Comparison of ENCODE assay signal across 8 mouse cellular contexts in the genomic region with DNA sequence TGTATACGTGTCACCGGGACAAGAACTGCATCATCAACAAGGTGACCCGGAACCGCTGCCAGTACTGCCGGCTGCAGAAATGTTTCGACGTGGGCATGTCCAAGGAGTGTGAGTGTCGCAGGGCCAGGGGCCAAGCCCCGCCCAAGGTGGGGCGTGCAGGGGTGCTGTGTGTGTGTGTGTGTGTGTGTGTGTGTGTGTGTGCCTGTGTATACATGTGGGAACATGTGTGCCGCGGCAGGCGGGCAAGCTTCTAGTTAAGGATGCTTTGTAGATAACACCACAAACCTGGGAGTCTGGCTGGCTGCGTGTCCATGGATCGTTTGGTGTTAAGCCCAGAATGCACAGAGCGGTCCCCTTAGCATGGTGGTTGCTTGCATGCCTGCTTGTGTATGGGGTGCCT. TPM values are rescaled to one million over a fixed set of nuclear protein-coding genes. Genes with fewer than 3 reads are reported as not detected.
A peak's percentile ranks its signal among the peaks of the same experiment; 100 is the strongest.
DNase-seq lines count a peak whose midpoint lies in the region; ATAC-seq lines count a peak whose summit lies in the region.

No protein-coding gene starts in this region.

- peaks cover 50% of the 10 kb centered on the region for H3K36me3 ChIP-seq in heart, embryonic 16.5 days (ENCODE audit: control insufficient read depth, insufficient read depth)
- 0 out of 2 replicates have a peak, but pooled peaks cover 5% of the 10 kb centered on the region for H3K36me3 ChIP-seq in forebrain, embryonic 15.5 days
- peaks cover 15% of the 10 kb centered on the region for H3K36me3 ChIP-seq in midbrain, embryonic 12.5 days

- H3K4me3 ChIP-seq in heart, embryonic 16.5 days (ENCODE audit: low read length) = no peak overlapping the region
- no peak overlapping the region for H3K4me3 ChIP-seq in forebrain, embryonic 15.5 days
- no peak overlapping the region for H3K4me3 ChIP-seq in midbrain, embryonic 12.5 days

- H3K27ac ChIP-seq in heart, embryonic 16.5 days (ENCODE audit: low read length) = peak overlapping the region; percentile 58
- peak overlapping the region; percentile 95 for H3K27ac ChIP-seq in forebrain, embryonic 15.5 days (replicated peaks)
- peak overlapping the region; percentile 95 for H3K27ac ChIP-seq in midbrain, embryonic 12.5 days (replicated peaks)

- WGBS in heart, embryonic 16.5 days = 58% methylated on average over 15 of the region's 16 CpGs
- WGBS in forebrain, embryonic 15.5 days = 55% methylated on average over 16 of the region's 16 CpGs
- WGBS in midbrain, embryonic 12.5 days = 78% methylated on average over 16 of the region's 16 CpGs

- no peak for ATAC-seq in heart, embryonic 16.5 days (replicated peaks; ENCODE audit: extremely low read depth, insufficient read depth, low FRiP score)
- no peak for ATAC-seq in forebrain, embryonic 15.5 days (replicated peaks)
- no peak for ATAC-seq in midbrain, embryonic 12.5 days (ENCODE audit: low FRiP score, low read depth)

- no peak overlapping the region for H3K9ac ChIP-seq in heart, embryonic 16.5 days (ENCODE audit: low read length)
- H3K9ac ChIP-seq in forebrain, embryonic 15.5 days (replicated peaks) = no peak overlapping the region
- H3K9ac ChIP-seq in midbrain, embryonic 12.5 days (replicated peaks) = peak overlapping the region; percentile 50; the same call in 1 of the 2 replicates

- no peaks in the 10 kb centered on the region for H3K9me3 ChIP-seq in heart, embryonic 16.5 days (replicated peaks; ENCODE audit: control insufficient read depth, low read length)
- H3K9me3 ChIP-seq in forebrain, embryonic 15.5 days = no peaks in the 10 kb centered on the region
- H3K9me3 ChIP-seq in midbrain, embryonic 12.5 days = no peaks in the 10 kb centered on the region

- DNase-seq in heart, adult 18-20 months = no peak
- DNase-seq in cerebellum, postnatal 25 days = peak; percentile 25 to 37
- no peak for DNase-seq in urinary bladder, postnatal 4 days (ENCODE audit: low spot score in 2 of 2)
- DNase-seq in layer of hippocampus, adult 9-10 months (ENCODE audit: low spot score) = no peak
- no peak for DNase-seq in thymus, postnatal 0 days (ENCODE audit: low spot score)

- H3K4me1 ChIP-seq in heart, embryonic 16.5 days (ENCODE audit: control insufficient read depth, insufficient read depth, low read length) = peaks cover 82% of the 10 kb centered on the region
- H3K4me1 ChIP-seq in forebrain, embryonic 15.5 days = peaks cover 90% of the 10 kb centered on the region
- peaks cover 87% of the 10 kb centered on the region for H3K4me1 ChIP-seq in midbrain, embryonic 12.5 days

- no peak overlapping the region for H3K4me2 ChIP-seq in heart, embryonic 16.5 days (ENCODE audit: low read depth, low read length)
- H3K4me2 ChIP-seq in forebrain, embryonic 15.5 days (replicated peaks) = peak overlapping the region; percentile 43; the same call in 1 of the 2 replicates
- peak overlapping the region; percentile 52 for H3K4me2 ChIP-seq in midbrain, embryonic 12.5 days (replicated peaks)

- no peaks in the 10 kb centered on the region for H3K27me3 ChIP-seq in heart, embryonic 16.5 days (ENCODE audit: control insufficient read depth, insufficient read depth, low read length)
- no peaks in the 10 kb centered on the region; the same call in 1 of the 2 replicates for H3K27me3 ChIP-seq in forebrain, embryonic 15.5 days
- H3K27me3 ChIP-seq in midbrain, embryonic 12.5 days = peaks cover 16% of the 10 kb centered on the region

RNA-seq across cellular contexts. Expression of a gene that starts 14.7 kb away (rescaled TPM):
- polyA plus RNA-seq in heart, embryonic 16.5 days (2015; fragmentation: Nextera tagmentation; extraction: Ambion mirVana) = 4.1 and 4.5 TPM in 2 replicates
- under 1 TPM; 0.36 to 0.45 TPM for total RNA-seq in heart, adult 18-20 months (2021)
- polyA plus RNA-seq in forebrain, embryonic 15.5 days (2015; fragmentation: Nextera tagmentation; extraction: Ambion mirVana) = 0.62 and 0.84 TPM in 2 replicates
- polyA plus RNA-seq in midbrain, embryonic 12.5 days (2016; fragmentation: Nextera tagmentation; extraction: Ambion mirVana) = 0.67 and 0.80 TPM in 2 replicates
- polyA plus RNA-seq in thymus, postnatal 0 days (2015; fragmentation: Nextera tagmentation; extraction: Ambion mirVana) = 0.27 and 0.51 TPM in 2 replicates

RNA-seq across cellular contexts. Expression of a gene that starts 40.5 kb away (rescaled TPM):
- 28.2 and 28.6 TPM in 2 replicates for polyA plus RNA-seq in heart, embryonic 16.5 days (2015; fragmentation: Nextera tagmentation; extraction: Ambion mirVana)
- 10 to 100 TPM in 1 of 2 experiments, 1 to 10 TPM in 1; 8.7 to 10.1 TPM for total RNA-seq in heart, adult 18-20 months (2021)
- polyA plus RNA-seq in forebrain, embryonic 15.5 days (2015; fragmentation: Nextera tagmentation; extraction: Ambion mirVana) = 9.2 and 9.9 TPM in 2 replicates
- 15.5 and 17.3 TPM in 2 replicates for polyA plus RNA-seq in midbrain, embryonic 12.5 days (2016; fragmentation: Nextera tagmentation; extraction: Ambion mirVana)
- 40.4 and 41.0 TPM in 2 replicates for polyA plus RNA-seq in thymus, postnatal 0 days (2015; fragmentation: Nextera tagmentation; extraction: Ambion mirVana)

RNA-seq across cellular contexts. Expression of a gene that starts 55.9 kb away (rescaled TPM):
- 162 and 179 TPM in 2 replicates for polyA plus RNA-seq in heart, embryonic 16.5 days (2015; fragmentation: Nextera tagmentation; extraction: Ambion mirVana)
- total RNA-seq in heart, adult 18-20 months (2021) = 1 to 10 TPM; 1.5 to 1.8 TPM
- 126 and 141 TPM in 2 replicates for polyA plus RNA-seq in forebrain, embryonic 15.5 days (2015; fragmentation: Nextera tagmentation; extraction: Ambion mirVana)
- polyA plus RNA-seq in midbrain, embryonic 12.5 days (2016; fragmentation: Nextera tagmentation; extraction: Ambion mirVana) = 305 and 311 TPM in 2 replicates
- polyA plus RNA-seq in thymus, postnatal 0 days (2015; fragmentation: Nextera tagmentation; extraction: Ambion mirVana) = 298 and 329 TPM in 2 replicates

Comparison
In these comparisons a context has a peak if more than half of its experiments do, and no peak if none do; other contexts are left out.
1. DNase-seq: peak in cerebellum, postnatal 25 days (2 of 2); none in heart, adult 18-20 months (0 of 2), urinary bladder, postnatal 4 days (0 of 2), layer of hippocampus, adult 9-10 months (single experiment) and thymus, postnatal 0 days (single experiment).
2. Peak in every context shown above with its lines, with median percentiles within 50 percentile points of each other: H3K27ac ChIP-seq.